Mouse (Mus musculus) liver, adult 2 months (tissue): ENCODE data around the gene C1qtnf2.

Experiments used
- CTCF ChIP-seq: fragments of 200-500 bp; IDR thresholded peaks from 2 replicates; pipeline ENCODE4 v1.5.1; 2011; ENCODE audit warnings: low read depth, low read length, control low read depth
- POLR2A ChIP-seq: fragments of 200-500 bp; IDR thresholded peaks from 2 replicates; pipeline ENCODE4 v1.6.1; 2011; ENCODE audit warnings: low read length, control low read depth; ENCODE audit not compliant: insufficient read depth; ENCODE audit errors: extremely low read depth

DNA sequence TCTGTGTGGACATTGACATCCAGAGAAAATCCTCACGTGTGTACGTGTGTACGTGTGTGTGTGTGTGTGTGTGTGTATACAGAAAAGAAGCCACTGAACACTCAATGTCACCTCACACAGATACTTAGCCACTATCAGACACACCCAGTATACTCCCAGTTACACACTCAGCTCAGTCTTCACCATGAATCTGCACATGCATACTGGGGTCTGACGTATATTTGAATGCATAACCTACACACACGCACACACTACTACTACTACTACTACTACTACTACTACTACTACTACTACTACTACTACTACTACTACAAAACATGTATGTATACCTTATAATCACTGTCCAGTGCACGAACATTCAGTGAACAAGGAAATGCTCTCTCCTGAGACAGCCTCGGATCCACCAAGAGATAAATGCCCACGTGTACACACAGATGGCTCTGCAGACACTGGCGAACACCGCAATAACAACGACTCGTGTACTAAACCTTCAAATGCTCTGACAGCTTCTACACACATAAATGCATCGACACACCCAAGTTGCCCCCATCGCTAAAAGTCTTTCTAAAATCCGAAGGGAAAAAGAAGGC is 346 bp upstream of the C1qtnf2 start:
- TF ChIP-seq CTCF (no peak), POLR2A (no peak)
